Mouse (Mus musculus) mesoderm, embryonic 11.5 days (tissue): Measurements from ENCODE around the gene M1ap.
A peak's percentile ranks its signal among the peaks of the same experiment; 100 is the strongest.

ENCODE experiments used
- DNase-seq: peaks from one replicate; pipeline ENCODE4 v3.0.0-alpha.2; 2012; ENCODE audit warnings: low read depth, low spot score

Gene M1ap

DNA sequence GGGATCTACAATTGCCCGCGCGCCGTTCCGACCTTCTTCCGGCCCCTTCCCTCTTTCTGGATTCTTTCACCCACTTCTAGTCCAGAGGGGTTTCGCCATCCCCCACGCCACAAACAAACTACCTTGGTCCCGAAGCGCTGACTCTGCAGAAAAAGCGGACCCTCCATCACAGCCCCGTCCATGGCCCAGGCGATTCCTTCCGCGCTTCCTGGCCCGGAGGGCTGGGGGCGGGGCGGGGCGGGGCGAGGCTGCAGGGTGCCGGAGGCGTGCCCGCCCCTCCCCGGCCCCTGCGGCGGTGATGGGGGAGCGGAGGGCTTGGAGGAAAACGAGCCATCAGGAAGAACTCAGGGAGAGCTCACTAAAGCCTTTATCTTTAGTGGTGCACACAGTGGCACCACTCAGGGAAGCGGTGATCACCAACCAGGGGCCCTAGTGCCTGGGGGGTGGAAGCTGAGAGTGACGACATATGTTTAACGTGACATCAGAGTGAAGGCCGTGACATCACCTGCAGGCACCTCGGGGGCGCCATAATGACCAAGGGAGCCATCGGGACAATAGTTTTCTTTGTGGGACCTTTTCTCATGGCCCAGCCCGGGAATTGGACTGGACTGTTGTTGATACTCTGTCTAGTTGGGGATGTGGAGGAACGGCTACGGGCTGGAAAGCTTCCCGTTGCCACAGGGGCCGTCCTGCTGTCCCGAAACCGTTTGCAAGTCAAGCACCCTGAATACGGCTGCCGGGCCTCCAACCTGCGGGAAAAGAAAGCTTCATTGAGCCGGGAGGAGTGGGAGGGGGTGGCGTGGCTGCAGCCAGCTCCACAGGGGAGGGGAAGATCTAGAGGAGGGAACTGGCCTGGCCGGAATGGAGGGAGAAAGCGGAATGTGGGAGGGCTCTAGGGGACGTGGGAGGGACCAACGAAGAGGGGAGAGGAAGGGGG lies 86.8 kb downstream of the M1ap start, which contains the start of the genes Dok1 and Loxl3:
Dok1 (minus strand) TSS at position 223 of the 937 bp plus-strand sequence.
Loxl3 (plus strand) TSS at position 925 of the 937 bp plus-strand sequence.
- DNase-seq = peak; percentile 82

DNA sequence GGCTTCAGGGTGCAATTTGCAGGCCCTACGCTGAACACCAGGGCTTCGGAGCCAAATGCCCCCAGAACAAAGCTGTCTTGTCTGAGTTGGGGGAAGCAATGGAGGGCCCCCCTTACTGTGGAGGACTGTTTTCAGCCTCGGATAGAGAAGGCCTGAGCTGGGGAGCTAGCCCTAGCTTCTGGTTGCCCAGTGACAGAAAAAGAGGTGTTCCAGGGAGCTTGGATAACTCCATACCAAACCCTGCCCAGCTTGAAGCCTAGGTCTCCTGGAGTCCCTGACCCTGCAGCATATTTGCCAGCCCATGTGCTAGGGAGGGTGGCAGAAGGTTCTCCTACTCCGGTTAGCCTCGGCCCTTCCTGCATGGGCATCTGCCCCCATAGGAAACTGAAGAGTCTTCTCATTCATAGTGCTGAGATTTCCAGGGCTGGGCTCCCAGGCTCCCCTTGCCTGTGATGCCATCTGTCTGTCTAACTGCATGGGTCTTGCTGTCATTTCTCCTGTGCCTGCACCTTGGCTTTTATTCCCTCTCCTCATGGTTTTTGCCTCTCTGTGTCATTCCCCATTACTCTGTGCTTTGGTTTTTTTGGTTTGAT lies 87.9 kb downstream of the M1ap start:
- DNase-seq = no peak

DNA sequence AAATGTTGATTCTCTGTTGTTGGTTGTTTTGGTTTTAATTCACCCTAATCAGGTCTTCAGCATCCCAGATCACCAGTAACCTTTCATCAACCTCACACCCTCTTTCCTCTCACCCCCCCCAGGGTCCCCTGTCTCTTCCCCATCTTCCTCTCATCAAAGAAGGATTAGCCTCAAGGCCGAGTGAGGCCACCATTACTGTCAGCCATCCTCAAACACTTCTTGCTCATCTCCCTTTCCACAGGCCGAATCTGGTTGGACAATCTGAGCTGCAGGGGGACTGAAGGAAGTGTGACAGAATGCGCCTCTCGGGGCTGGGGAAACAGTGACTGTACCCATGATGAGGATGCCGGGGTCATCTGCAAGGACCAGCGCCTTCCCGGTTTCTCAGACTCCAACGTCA lies 90.5 kb downstream of the M1ap start:
- DNase-seq = no peak

DNA sequence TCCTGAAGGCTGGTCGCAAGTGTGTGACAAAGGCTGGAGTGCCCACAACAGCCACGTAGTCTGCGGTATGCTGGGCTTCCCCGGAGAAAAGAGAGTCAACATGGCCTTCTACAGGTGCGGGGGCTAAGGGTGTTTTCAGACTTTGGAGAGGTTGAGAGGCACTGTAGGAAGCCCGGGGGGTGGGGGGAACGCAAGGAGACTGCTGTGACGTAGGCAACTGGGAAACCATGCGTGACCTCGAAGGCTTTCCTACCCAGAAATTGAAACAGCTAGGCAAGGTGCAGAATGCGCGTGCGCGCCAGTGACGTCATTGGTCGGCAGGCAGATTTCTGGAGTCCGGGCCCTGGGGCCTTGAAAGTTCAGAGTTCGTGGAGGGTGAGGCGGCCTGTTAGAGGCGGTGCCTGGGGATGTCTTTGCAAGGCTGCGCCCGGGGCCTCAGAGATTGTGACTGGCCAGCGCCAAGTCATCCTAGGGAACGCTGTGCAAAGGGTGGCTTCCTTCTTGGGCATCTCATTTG lies 91.9 kb downstream of the M1ap start:
- DNase-seq = peak; percentile 87

DNA sequence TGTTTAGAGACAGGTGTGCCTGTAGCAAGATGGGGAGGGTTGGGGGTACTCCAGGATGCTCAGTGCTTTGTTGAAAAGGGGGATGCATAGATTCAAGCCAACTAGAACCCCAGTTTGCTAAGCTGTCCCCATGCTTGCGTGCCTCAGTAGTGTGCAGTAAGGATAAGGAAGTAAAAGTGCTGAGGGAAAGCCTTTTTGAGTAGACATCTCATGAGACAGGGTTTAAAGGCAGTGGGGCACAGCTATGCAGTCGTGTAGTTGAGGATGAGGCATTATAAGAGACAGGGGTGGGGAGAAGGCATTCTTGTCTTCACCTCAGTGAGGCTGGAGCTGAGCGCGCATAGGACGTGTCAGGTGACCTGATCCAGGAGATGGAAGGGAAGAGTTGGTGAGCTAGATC lies 93.9 kb downstream of the M1ap start:
- DNase-seq = no peak

DNA sequence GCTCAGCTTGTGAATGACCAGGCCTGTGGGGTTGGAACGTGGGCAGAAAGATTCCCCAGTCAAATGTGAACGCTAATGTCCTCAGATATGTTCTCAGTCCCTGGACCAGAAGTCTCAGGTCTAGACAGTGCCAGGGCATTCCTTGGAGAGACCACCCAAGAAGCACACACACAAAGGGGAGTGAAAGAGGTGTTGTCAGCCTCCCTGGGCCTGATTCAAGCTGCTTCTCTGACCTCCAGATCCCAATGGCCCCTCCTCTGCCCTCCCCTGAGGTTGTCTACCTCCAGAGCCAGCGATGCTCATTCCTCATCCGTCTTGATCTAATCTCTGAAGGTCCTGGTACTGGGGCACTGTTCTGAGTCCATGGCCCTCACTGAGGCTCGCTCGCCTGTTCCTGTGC lies 96.9 kb downstream of the M1ap start:
- DNase-seq = no peak

DNA sequence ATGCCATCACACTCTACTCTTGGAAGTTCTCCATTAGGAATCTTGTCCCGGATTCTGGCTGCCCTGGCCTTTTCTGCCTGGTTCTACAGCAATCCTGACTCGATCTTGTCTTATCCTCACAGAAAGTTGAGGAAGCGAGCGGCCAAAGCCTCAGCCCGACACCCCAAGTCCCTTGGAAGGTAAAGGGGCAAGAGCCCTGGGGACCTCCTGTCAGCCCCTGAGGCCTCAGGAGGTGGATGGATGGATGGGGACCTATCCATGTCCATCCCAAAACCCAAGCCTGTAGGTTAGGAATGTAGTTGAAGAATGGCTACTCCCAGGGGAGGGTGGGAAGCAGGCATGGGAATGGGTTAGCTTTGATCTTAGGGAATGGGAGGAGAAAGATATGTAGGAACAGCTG lies 97.3 kb downstream of the M1ap start:
- no peak for DNase-seq

DNA sequence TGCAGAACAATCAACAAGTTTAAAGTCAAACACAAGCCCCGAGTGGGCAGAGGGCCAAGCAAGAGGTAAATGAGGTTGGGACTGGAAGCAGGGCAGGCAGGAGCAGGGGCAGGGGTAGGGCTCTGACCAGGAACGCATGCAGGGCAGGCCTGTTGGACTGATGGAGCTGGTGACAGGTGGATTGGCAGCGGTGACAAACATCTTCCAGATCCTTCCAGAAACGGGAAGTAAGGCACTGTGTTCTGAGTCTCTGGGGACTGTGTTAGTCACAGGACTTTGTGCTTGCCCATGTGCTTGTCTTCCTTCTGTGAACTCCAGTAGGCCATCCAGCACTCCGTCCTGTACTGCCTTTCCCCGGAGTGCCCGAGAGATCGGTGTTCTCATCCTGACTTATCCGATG lies 98.0 kb downstream of the M1ap start:
- no peak for DNase-seq

DNA sequence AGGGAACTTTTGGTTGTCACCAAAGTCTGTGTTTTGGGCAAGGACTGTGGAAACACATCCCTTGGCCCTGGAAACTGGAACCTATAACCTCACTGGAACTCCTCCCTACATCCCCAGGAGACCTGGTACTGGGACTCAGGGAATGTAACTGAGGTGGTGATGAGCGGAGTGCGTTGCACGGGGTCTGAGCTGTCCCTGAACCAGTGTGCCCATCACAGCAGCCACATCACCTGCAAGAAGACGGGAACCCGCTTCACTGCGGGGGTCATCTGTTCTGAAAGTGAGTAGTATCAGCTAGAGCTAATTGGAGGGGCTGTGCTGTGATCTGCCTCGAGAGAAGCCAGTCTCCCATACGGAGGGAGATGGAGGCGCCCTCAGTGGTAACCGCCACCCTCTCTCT lies 102.7 kb downstream of the M1ap start:
- no peak for DNase-seq

DNA sequence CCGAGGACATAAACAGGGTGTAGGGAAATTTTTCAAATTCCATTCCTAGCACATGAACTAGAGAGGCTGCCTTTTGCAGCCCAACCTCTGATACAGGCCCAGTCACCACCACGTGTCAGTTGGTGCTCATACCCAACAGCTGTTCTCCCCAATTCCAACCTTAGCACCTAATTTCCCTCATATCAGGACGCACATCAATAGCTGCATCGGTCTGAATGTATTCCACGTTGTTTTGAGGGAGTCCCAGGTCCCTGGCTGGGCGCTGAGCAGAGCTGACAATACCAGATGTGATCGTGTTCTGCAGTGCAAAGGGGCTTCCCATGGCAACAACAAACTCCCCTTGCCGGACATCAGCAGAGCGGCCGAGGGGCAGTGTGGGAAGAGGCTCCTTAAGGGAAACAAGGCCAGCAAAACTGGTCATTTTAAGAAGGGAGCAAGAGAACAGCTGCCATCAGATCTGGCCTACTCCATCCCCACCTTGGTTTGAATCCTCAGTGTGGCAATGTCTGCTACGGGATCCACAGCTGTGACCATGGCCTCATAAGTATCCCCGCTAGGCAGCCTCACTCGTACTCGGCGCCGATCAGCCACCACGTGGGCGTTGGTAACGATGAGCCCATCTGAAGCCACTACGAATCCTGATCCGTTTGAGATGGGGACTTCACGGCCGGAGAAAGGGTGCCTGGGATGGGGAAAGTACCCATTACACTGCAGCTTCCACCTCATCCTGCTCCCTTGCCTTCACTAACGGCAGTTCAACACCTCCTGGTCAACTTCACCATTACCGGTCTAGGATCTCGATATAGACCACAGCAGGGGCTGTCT lies 106.6 kb downstream of the M1ap start:
- peak; percentile 47 for DNase-seq

DNA sequence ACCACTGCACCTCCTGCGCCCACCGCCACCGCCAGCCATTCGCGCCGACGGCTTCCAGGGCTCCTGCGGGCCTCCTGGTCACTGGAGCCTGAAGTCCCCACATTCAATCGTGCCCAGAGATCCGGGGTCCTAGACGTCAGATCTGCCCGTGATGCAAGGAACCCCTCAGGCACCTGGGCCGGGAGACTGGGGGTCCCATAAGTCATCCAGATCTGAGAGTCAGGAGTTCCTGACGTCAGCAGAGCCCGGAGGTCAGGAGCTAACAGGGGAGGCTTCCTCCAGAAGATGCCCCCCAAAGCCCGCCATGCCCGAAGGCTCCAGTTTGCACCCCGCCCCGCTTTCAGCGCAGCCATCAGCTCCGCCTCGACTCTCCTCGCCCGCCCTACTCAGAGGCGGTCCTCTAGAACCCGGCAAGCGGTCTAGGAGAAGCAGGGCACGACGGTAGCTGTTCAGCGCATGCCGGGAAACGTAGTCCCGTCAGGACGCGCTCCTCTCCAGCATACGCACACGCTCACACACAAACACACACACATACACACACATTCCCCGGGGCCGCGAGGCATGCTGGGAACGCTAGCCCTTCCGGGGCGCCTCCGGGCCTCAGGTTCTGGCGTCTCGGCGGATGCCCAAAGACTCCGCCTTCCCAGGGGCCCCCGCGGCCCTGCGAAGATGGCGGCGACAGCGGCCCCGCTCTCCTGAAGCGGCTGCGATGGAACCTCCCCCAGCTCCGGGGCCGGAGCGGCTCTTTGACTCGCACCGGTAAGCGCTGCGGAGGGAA lies 107.6 kb downstream of the M1ap start, which contains the start of gene Aup1:
Aup1 (plus strand) TSS at position 448 of the 778 bp plus-strand sequence.
- DNase-seq = peak; percentile 97

DNA sequence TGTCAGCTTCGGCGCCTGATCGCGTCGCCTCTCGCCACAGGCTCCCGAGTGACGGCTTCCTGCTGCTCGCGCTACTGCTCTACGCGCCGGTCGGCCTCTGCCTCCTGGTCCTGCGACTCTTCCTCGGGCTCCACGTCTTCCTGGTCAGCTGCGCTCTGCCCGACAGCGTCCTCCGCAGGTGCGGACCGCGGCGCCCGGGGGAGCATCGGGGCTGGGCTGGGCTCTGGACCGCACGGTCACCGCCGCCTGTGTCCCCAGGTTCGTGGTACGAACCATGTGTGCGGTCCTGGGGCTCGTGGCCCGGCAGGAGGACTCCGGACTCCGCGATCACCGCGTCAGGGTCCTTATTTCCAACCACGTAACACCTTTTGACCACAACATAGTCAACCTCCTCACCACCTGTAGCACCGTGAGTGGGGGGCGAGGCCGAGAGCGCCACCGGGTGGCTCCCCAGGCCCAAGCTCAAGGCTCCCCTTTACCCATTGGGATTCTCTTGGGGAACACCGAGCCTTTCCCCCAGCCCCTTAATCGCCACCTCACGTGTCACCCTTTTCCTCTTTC lies 108.2 kb downstream of the M1ap start, which contains the start of gene Htra2:
Htra2 (minus strand) TSS at position 403 of the 561 bp plus-strand sequence.
- DNase-seq = no peak

DNA sequence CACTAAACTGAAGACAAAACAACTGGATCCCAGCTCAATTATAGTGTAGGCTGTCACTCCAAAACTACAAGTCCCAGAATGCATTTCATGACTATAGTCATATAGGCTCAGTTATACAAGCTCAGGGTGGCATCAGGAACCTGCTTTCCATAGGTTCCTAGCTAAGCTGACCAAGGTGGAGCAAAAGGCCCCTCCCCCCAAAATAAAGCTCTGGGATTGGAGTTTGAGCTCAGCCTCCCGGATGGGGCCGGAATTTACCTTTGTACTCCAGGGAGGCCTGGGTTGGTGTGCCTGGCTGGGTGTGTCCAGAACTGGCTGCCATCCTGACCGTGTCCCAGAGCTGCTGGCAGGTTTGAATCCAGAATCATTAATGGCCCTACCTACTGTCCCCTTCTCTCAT lies 111.1 kb downstream of the M1ap start, which contains the start of gene Dqx1:
Dqx1 (plus strand) TSS at position 55 of the 400 bp plus-strand sequence.
- DNase-seq = no peak

DNA sequence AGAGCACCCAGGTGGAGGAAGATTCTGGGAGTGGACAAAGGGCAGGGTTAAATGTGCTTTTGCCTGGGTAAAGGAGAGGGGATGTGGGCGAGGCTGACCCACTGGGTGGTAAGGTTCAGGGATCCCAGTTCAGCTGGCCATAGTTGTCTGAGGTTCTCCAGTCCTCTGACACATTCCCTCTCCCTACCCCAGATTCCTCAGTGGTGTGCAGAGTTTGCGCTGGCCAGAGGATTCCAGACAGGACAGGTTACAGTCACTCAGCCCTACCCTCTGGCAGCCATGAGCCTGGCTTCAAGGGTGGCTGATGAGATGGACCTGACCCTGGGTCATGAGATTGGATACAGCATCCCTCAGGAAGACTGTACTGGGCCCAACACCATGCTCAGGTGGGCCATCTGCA lies 112.0 kb downstream of the M1ap start:
- DNase-seq = no peak

DNA sequence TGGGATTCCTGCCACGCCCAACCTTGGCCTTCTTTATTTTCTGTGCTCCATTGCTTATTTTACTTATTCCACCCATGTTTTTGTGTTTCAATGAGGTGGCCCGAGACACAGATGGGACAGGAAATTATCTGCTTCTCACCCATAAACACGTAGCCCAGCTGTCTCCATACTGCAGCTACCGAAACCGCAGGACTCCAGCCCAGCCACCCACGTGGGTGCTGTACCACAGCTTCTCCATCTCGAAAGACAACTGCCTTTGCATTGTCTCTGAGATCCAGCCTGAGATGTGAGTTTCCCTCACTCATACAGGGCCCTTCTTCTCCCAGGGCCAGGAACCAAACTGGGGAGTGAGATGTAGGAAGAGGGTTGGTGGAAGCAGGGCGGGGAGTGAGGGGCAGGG lies 119.3 kb downstream of the M1ap start:
- no peak for DNase-seq

DNA sequence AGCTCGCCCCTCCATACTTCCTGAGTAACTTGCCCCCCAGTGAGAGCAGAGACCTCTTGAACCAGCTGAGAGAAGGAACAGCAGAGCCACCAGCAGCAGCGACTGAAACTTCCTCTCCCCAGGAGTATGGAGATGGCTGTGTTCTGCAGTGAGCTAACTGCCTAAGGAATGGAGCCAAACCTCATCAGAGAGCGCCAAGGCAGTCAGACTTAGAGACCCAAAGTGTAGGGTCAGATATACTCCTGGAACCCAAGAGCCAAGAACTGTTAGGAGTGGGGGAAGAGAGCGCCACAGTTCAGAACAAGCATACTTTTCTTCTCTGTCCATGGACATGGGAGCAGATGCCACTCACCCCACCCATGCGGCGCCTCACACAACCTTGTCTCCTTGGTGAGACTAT lies 119.7 kb downstream of the M1ap start:
- DNase-seq = no peak

DNA sequence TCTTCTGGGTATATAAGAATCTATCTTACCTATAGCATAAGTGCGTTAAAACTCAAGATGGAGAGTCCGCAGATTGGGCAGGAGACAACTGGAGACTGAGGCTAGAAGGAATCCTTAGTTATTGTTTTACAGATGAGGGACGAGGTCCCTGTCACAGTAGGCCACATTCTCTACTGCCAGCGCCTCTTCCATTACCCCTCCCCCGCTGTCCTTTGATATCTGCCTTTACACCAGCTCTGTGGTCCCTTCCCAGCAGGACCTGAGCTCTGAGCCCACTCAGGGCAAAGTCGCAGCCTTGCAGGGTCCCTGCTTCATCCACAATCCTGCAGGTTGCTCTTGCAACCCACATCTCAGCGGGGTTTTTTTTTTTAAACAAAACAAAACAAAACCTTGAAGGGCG lies 121.5 kb downstream of the M1ap start:
- DNase-seq = no peak

DNA sequence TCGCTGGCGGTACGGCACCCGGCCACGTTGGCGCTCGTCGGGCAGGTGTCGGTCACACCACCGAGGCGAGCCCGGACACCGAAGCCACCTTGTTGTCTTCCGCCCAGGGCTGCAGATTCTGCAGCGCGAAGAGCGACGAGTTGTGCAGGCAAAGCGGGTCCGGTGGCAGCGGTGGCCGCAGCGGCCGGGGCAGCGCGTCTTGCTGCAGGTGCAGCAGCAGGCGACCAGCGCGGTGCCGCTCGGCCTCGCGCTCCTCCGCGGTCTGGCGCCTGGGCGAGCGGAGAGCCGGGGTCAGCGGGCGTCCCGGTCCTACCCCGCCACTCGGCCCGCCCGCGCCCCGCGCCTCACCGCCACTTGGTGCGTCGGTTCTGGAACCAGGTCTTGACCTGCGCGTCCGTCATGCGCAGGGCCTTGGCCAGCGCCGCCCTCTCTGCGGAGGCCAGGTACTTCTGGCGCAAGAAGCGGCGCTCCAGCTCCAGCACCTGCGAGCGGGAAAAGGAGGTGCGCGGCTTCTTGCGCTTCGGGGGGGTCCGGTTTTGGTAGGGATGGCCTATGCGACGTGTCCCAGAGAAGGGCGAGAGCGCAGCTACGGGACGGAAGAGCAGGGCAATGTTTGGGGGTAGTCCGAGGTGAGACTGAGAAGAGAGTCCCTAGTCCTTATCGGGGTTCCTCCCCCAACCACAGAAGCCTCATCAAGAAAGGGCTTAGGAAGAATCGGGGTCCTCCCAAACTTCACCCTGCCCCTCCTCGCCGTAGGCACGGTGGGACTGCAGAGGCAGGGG lies 122.2 kb downstream of the M1ap start:
- DNase-seq = no peak

DNA sequence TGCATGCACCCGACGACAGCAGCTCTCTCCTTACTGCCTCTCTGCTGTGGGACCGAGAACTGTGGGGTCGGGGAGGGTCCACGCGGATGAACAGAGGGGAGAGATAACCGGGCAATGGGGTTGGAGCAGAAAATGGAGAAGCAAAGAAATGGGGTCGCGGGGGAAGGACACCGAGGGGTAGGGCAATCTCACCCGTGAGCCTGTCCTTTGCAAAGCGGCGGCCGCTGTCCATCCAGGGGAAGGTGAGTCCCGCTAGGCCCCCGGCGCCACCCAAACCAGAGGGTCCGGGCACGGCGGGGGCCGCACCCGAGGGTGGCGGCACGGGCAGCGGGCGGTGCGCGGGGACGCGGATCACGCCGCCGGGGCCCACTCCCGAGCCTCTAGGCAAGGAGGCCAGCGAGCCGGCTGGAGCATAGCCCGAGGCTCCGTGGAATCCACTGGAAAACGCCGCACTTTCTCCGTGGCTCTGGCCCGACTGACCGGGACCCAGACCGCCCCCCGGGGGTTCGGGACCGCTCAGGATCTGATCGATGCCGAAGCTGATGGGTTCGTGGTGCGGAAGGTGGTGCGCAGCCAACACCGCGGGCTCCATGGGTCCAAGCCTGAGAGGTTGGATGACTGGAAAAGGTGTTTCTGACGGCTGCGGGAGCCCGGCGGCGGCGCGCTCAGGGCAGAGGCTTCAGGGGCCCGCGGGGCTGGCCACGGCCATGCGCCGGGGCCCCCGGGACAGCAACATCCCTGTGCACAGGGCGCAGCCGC lies 123.0 kb downstream of the M1ap start:
- no peak for DNase-seq

DNA sequence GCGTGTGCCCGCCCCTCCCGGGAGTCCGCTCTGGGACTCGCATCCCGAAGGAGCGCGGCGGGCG lies 123.4 kb downstream of the M1ap start, which contains the start of gene Tlx2:
Tlx2 (minus strand) TSS at position 47 of the 64 bp plus-strand sequence.
- no peak for DNase-seq
